ENCODE assay signal across 14 mouse cellular contexts in the genomic region with DNA sequence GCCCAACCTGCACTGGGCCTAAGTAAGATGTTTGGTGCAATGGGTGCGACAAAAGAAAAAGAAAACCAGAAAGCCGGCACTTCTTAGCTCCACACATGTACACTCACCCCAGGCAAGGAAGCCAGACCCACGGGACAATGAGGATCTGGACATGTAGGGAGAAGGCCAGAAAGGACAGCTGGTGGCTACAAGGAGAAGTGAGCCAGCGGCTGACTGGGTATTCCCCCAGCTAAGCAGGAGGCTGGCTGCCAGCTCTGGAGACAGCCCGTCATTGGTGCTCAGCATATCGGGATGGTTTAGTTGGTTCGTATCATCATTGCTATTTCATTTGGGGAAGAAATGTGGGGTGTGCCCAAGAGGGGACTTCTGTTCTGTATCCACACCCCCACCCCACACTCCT.
DNase-seq lines count a peak whose midpoint lies in the region; ATAC-seq lines count a peak whose summit lies in the region.
"Had no signal": no experiment of that assay in that cellular context is flagged by ENCODE, and none has a peak within 500 bp of the region (broad histone marks: within the 10 kb centered on the region; RNA-seq: fewer than 3 reads in every experiment).

No protein-coding gene starts in this region.

- H3K4me3 ChIP-seq in midbrain, embryonic 14.5 days (replicated peaks; ENCODE audit: low read depth, low read length) = no peak overlapping the region
- no peak overlapping the region for H3K4me3 ChIP-seq in midbrain, embryonic 16.5 days (ENCODE audit: low read depth, low read length)
- no peak overlapping the region for H3K4me3 ChIP-seq in forebrain, embryonic 16.5 days (replicated peaks; ENCODE audit: low read length)
- H3K4me3 ChIP-seq: heart, embryonic 13.5 days; myocyte had no signal

- no peaks in the 10 kb centered on the region for H3K36me3 ChIP-seq in midbrain, embryonic 14.5 days (ENCODE audit: control insufficient read depth, insufficient read depth, low read length)
- no peaks in the 10 kb centered on the region for H3K36me3 ChIP-seq in midbrain, embryonic 16.5 days (ENCODE audit: control insufficient read depth, insufficient read depth, low read length)
- H3K36me3 ChIP-seq in forebrain, embryonic 16.5 days (ENCODE audit: control insufficient read depth, insufficient read depth) = no peaks in the 10 kb centered on the region
- H3K36me3 ChIP-seq: heart, embryonic 13.5 days had no signal

- DNase-seq in cerebellum, adult 11-12 months = peak; percentile 18
- DNase-seq in cerebellum, adult 11 months = no peak
- DNase-seq in midbrain, embryonic 14.5 days = peak; percentile 23
- peak; percentile 29 to 75 for DNase-seq in gastrocnemius, postnatal 4 days (ENCODE audit: low spot score in 2 of 2)
- DNase-seq in lung, postnatal 14 days = peak; percentile 10
- DNase-seq: kidney, adult 8-10 months; liver, postnatal 0 days; right cerebral cortex, postnatal 4 days; thymus, postnatal 25 days had no signal

- no peak for ATAC-seq in midbrain, embryonic 14.5 days (ENCODE audit: low FRiP score, low TSS enrichment)
- ATAC-seq in midbrain, embryonic 16.5 days = no peak
- ATAC-seq in forebrain, embryonic 16.5 days = no peak
- no peak for ATAC-seq in megakaryocyte, adult 5-6 weeks (ENCODE audit: poor library complexity, severe bottlenecking)
- ATAC-seq: liver, postnatal 0 days had no signal

- no peaks in the 10 kb centered on the region for H3K4me1 ChIP-seq in midbrain, embryonic 14.5 days (ENCODE audit: control insufficient read depth, insufficient read depth, low read length)
- H3K4me1 ChIP-seq in midbrain, embryonic 16.5 days (ENCODE audit: control insufficient read depth, insufficient read depth, low read length) = no peaks in the 10 kb centered on the region
- peaks cover 7% of the 10 kb centered on the region; the same call in 1 of the 2 replicates for H3K4me1 ChIP-seq in forebrain, embryonic 16.5 days (replicated peaks; ENCODE audit: control insufficient read depth, insufficient read depth, low read length)

- H3K9me3 ChIP-seq in midbrain, embryonic 14.5 days (ENCODE audit: control insufficient read depth, low read length) = no peaks in the 10 kb centered on the region
- H3K9me3 ChIP-seq in midbrain, embryonic 16.5 days (replicated peaks; ENCODE audit: control insufficient read depth, low read length, poor library complexity, severe bottlenecking) = no peaks in the 10 kb centered on the region
- H3K9me3 ChIP-seq in forebrain, embryonic 16.5 days (ENCODE audit: control insufficient read depth, low read length) = no peaks in the 10 kb centered on the region
- H3K9me3 ChIP-seq: heart, embryonic 13.5 days had no signal

- 62% methylated on average over 7 of the region's 7 CpGs for WGBS in midbrain, embryonic 14.5 days
- WGBS in midbrain, embryonic 16.5 days = 67% methylated on average over 7 of the region's 7 CpGs
- WGBS in forebrain, embryonic 16.5 days = 57% methylated on average over 7 of the region's 7 CpGs

- no peak overlapping the region for H3K27ac ChIP-seq in midbrain, embryonic 14.5 days (replicated peaks; ENCODE audit: low read depth, low read length)
- no peak overlapping the region for H3K27ac ChIP-seq in midbrain, embryonic 16.5 days (ENCODE audit: low read length)
- no peak overlapping the region for H3K27ac ChIP-seq in forebrain, embryonic 16.5 days (ENCODE audit: low read length)
- H3K27ac ChIP-seq: heart, embryonic 13.5 days had no signal

- H3K4me2 ChIP-seq in midbrain, embryonic 14.5 days (ENCODE audit: low read length) = no peak overlapping the region
- H3K4me2 ChIP-seq in midbrain, embryonic 16.5 days (ENCODE audit: low read length) = no peak overlapping the region
- no peak overlapping the region for H3K4me2 ChIP-seq in forebrain, embryonic 16.5 days (ENCODE audit: low read length)
- H3K4me2 ChIP-seq: heart, embryonic 13.5 days had no signal

- H3K27me3 ChIP-seq in midbrain, embryonic 14.5 days (ENCODE audit: control insufficient read depth, insufficient read depth, low read length) = no peaks in the 10 kb centered on the region
- no peaks in the 10 kb centered on the region for H3K27me3 ChIP-seq in midbrain, embryonic 16.5 days (ENCODE audit: control insufficient read depth, insufficient read depth, low read depth, low read length)
- no peaks in the 10 kb centered on the region for H3K27me3 ChIP-seq in forebrain, embryonic 16.5 days (replicated peaks; ENCODE audit: control insufficient read depth, insufficient read depth, low read length)

- H3K9ac ChIP-seq in midbrain, embryonic 14.5 days (replicated peaks; ENCODE audit: low read length) = no peak overlapping the region
- no peak overlapping the region for H3K9ac ChIP-seq in midbrain, embryonic 16.5 days (ENCODE audit: low read depth, low read length)
- no peak overlapping the region for H3K9ac ChIP-seq in forebrain, embryonic 16.5 days (replicated peaks; ENCODE audit: low read depth, low read length)
- H3K9ac ChIP-seq: heart, embryonic 13.5 days; liver, postnatal 0 days had no signal
